Mouse (Mus musculus): ENCODE measurements around the gene Kat6b. TPM values are rescaled to one million over a fixed set of nuclear protein-coding genes. Genes with fewer than 3 reads are reported as not detected.

The Kat6b gene
- polyA plus RNA-seq, 1 experiment, result 3.8 TPM

Other genes starting within 250 kb of the Kat6b start
- gene Dupd1, start 233.1 kb downstream of the Kat6b start, polyA plus RNA-seq (2012; rRNA removed), result not detected in 2 replicates

Data from large intestine, adult 2 months (tissue).